Mouse (Mus musculus) testis, adult 2 months (tissue): Measurements from ENCODE around the gene Net1. TPM values are rescaled to one million over a fixed set of nuclear protein-coding genes. Genes with fewer than 3 reads are reported as not detected.

Experiments
- H3K27ac ChIP-seq: fragments of 200-500 bp; 2 replicates; pipeline ENCODE4 v1.5.1; 2012; ENCODE audit warnings: low read depth, low read length; ENCODE audit not compliant: control insufficient read depth, insufficient read depth
- H3K27me3 ChIP-seq: fragments of 200-500 bp; 2 replicates; pipeline ENCODE4 v1.6.1; 2012; ENCODE audit warnings: mild to moderate bottlenecking, low read length, moderate library complexity; ENCODE audit not compliant: control insufficient read depth, insufficient read depth
- H3K36me3 ChIP-seq: fragments of 200-500 bp; 2 replicates; pipeline ENCODE4 v1.6.1; 2012; ENCODE audit warnings: mild to moderate bottlenecking, low read length; ENCODE audit not compliant: control insufficient read depth, insufficient read depth
- H3K4me1 ChIP-seq: fragments of 200-500 bp; 2 replicates; pipeline ENCODE4 v1.6.1; 2012; ENCODE audit warnings: low read length; ENCODE audit not compliant: control insufficient read depth, insufficient read depth
- H3K4me3 ChIP-seq: fragments of 200-500 bp; 2 replicates; pipeline ENCODE4 v1.5.1; 2012; ENCODE audit warnings: low read depth, mild to moderate bottlenecking, low read length, moderate library complexity, mixed read lengths; ENCODE audit not compliant: control insufficient read depth
- CTCF ChIP-seq: fragments of 200-500 bp; IDR thresholded peaks from 2 replicates; pipeline ENCODE4 v1.5.1; 2012; ENCODE audit warnings: low read depth, mild to moderate bottlenecking, inconsistent platforms, low read length, moderate library complexity; ENCODE audit not compliant: control insufficient read depth, insufficient read depth, insufficient replicate concordance
- POLR2A ChIP-seq: fragments of 200-500 bp; IDR thresholded peaks from 2 replicates; pipeline ENCODE4 v1.6.1; 2012; ENCODE audit warnings: low read depth, mild to moderate bottlenecking, inconsistent platforms, low read length, moderate library complexity; ENCODE audit not compliant: control insufficient read depth
- polyA plus RNA-seq: library from polyadenylated mRNA; depleted of rRNA; stranded (reverse); fragments of >200 nt; gene quantifications from 2 replicates; pipeline ENCODE4 v1.2.3, GENCODE M21; 2012

The Net1 gene
- polyA plus RNA-seq, 1 experiment = 11.1 TPM

DNA sequence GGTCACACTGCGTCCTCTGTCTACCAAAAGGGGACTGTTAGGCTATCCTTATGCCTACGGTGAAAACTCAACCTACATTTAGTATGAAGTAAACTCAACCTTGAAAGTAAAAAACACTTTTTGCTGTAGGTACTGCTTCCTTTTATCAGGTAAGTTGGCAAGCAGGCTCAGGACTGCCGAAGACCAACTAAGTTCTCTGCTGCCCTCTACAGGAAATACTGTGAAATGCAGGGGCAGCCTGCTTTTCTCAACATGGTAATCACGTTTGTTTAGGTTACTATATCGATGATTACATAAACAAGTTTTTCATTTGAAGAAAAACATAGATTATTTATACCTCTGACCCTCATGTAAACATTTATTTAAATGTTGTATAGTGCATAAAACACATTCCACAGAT lies 21.1 kb downstream of the Net1 start:
- H3K27ac ChIP-seq = no peak overlapping the region
- TF ChIP-seq POLR2A = no peak
- peak; percentile 48; the same call in 1 of the 2 replicates for TF ChIP-seq CTCF
- no peaks in the 10 kb centered on the region; the same call in 1 of the 2 replicates for H3K36me3 ChIP-seq
- H3K4me3 ChIP-seq = no peak overlapping the region
- H3K27me3 ChIP-seq = no peaks in the 10 kb centered on the region
- peaks cover 9% of the 10 kb centered on the region for H3K4me1 ChIP-seq

DNA sequence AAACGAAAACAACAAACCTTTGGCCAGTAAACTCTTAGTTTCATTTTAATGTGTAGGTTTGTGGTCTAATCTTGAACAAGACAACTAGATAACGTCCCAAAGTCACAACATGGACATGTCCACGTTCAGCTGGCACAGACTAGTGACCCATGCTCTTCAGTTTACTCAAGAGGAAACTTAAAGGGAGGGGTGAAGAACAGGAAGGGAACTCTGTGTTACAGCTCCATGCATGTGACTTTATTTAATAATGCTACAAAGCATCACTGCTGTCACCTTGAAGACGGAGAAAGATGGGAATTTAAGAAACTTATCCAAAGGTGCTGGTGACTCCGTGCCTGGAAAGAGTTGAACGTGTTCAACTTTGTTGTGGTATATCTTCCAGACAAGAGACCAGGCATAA lies 22.0 kb downstream of the Net1 start:
- H3K4me3 ChIP-seq = no peak overlapping the region
- peaks cover 9% of the 10 kb centered on the region for H3K4me1 ChIP-seq
- H3K36me3 ChIP-seq = no peaks in the 10 kb centered on the region; the same call in 1 of the 2 replicates
- no peaks in the 10 kb centered on the region for H3K27me3 ChIP-seq
- no peak for TF ChIP-seq POLR2A
- TF ChIP-seq CTCF = no peak
- H3K27ac ChIP-seq = no peak overlapping the region

DNA sequence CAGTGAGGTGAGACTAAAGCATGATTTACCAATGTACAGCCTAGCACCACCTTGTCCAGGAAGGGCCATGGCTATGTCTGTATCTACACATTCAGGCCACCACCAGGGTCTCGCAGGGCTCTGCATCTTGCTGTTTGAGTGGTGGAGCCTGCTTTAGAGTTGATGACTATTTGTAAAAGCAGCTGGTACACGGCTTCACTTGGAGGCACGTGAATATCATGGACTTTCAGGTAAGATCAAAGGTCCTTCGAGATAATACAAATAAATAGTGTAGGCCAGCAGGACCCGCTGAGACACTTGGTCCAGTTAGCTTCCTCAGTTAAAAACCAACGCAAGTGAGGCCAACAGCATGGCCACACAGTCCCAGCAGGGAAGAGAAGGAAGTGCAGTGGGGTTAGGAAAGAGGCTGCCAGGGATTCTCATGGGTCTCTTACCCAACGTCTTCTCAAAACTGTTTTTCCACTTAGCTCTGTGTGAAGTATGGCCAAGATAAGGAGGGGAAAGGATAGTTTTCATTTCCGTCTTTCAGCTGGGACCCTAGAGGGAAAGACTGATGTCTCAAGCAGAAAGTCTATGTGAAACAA lies 22.5 kb downstream of the Net1 start:
- no peaks in the 10 kb centered on the region; the same call in 1 of the 2 replicates for H3K36me3 ChIP-seq
- TF ChIP-seq CTCF = no peak
- TF ChIP-seq POLR2A = no peak
- H3K4me3 ChIP-seq = no peak overlapping the region
- peaks cover 9% of the 10 kb centered on the region for H3K4me1 ChIP-seq
- H3K27me3 ChIP-seq = no peaks in the 10 kb centered on the region
- no peak overlapping the region for H3K27ac ChIP-seq

DNA sequence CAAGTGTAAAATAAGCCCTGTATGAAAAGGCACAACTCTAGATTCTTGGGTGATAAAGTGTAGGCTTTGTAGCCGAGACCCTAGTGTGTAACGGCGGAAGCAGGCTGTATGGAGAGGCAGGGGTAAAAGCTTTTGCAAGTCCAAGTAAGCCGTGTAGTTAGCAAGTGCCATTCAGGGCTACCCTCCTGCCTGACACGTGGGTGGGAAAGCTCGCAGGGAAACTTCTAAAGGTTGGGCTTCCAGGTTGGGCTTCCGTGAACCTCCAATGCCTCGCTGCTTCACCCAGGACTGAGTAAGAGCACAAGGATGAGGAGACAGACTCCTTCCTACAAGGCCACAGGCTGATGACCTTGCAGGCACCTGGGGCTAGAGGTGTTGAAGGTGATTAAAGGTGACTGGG lies 23.5 kb downstream of the Net1 start:
- Histone ChIP-seq H3K4me3 (no peak overlapping the region), H3K27me3 (no peaks in the 10 kb centered on the region), H3K36me3 (no peaks in the 10 kb centered on the region), H3K4me1 (peaks cover 9% of the 10 kb centered on the region), H3K27ac (no peak overlapping the region)
- TF ChIP-seq CTCF = no peak
- TF ChIP-seq POLR2A = no peak

DNA sequence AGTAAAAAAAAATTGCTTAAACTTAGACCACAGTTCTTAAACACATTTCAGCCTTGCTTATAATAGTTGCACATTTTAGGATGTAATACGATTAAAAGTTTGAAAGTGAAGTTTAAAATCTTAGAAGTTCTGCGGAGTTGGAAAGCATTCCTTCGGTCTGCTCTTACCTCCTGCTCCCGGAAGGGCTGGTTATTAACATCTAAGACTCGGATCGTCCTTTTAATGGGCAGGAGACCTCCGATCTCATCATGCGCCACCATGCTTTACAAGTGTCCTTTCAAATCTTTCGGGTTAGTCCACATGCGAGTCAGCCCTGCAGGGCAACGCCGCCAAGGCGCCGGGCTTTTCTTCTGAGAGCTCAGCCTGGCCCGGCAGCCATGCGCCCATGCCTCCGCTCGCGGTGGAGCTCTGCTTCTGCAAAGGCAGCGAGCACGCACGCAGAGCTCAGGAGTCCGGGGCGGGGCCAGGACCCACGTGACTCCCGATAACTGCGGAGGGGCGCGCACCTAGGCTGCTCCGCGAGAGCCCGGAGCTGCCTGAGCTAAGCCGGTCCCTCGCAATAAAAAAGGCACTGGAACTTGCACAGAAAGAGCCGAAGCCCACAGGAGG lies 24.8 kb downstream of the Net1 start:
- peak overlapping the region; percentile 93 for H3K4me3 ChIP-seq
- H3K4me1 ChIP-seq = peaks cover 9% of the 10 kb centered on the region
- H3K36me3 ChIP-seq = no peaks in the 10 kb centered on the region
- peak overlapping the region; percentile 53 for H3K27ac ChIP-seq
- H3K27me3 ChIP-seq = no peaks in the 10 kb centered on the region
- TF ChIP-seq POLR2A (peak; percentile 90), CTCF (no peak)

DNA sequence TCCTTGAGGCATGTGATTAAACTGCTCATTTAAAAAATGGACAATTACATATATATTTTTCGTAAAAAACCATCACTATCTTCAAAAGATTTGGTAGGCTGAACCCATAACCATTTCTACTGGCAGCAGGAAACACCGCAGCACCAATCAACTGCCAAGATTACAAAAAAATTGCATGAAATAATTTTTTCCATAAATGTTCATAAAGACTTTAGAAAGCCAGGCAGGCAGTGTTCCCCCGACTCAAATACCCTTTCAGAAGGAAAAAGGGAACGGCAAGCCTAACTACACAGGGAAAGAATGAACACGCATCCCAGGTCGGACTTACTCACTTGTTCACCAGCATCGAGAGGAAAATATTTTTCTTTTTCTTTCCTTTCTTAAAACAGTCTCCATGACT lies 25.4 kb downstream of the Net1 start:
- Histone ChIP-seq H3K36me3 (no peaks in the 10 kb centered on the region), H3K4me3 (no peak overlapping the region; the same call in 1 of the 2 replicates), H3K4me1 (peaks cover 9% of the 10 kb centered on the region), H3K27ac (no peak overlapping the region), H3K27me3 (no peaks in the 10 kb centered on the region)
- TF ChIP-seq POLR2A = no peak
- TF ChIP-seq CTCF = no peak

DNA sequence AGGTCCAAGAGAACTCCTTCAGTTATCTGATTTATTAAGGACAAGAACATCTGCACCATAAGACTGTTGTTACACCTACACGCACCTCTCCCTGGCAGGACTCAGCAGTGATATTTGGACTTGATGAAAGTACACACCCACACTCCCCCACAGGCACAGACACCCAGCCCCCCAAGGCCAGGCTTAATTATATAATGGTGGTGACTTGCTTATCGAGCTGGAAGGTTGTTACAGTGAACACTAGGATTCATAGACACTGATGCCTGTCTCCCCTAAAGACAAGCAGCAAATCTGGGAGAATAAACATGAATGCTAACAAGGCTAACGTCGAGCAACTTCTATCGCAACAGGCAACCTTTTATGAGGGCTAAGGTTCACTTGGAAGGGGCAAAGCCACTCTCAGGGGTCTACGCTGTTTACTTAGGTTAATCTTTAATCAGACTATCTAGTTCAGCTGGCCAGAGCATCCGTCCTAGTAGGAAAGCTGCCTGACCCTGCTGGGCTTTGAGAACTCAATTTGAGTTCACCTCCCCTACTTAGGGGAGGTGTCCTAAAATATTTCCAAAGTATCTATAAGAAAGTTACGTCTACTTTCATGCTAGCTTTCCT lies 26.4 kb downstream of the Net1 start:
- H3K36me3 ChIP-seq = no peaks in the 10 kb centered on the region; the same call in 1 of the 2 replicates
- no peak overlapping the region; the same call in 1 of the 2 replicates for H3K27ac ChIP-seq
- TF ChIP-seq CTCF = no peak
- TF ChIP-seq POLR2A = no peak
- H3K4me3 ChIP-seq = no peak overlapping the region
- H3K4me1 ChIP-seq = peaks cover 9% of the 10 kb centered on the region
- H3K27me3 ChIP-seq = no peaks in the 10 kb centered on the region
